7 mouse cellular contexts compared by ENCODE assay signal in the genomic region with DNA sequence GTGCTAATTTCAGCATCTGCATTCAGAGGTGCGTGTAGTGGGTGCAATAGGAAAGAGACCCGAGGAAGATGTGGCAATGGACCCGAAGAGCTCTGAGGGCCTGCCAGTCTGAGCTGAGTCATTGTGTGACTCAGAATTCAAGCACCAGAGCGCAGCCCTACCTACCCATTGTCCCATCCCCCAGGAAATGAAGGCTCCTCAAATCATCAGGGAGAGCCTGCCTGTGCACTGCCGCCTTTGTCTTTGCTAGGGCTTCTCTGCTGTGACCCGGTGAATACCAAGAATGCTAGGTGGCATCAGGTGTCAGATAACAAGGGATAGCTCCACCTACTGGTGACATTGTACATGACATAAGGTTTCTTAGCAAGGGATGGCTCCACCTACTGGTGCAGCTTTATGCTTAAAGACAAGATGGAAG. TPM values are rescaled to one million over a fixed set of nuclear protein-coding genes. Genes with fewer than 3 reads are reported as not detected.
DNase-seq lines count a peak whose midpoint lies in the region; ATAC-seq lines count a peak whose summit lies in the region.

No protein-coding gene starts in this region.

- ATAC-seq in inflammation-experienced regulatory T-cells, adult 6 months, result peak; percentile 55
- ATAC-seq in megakaryocyte progenitor cell, adult 5-6 weeks (replicated peaks; ENCODE audit: poor library complexity), result peak; percentile 62

- DNase-seq in adipocyte (ENCODE audit: low spot score), result peak; percentile 88
- peak; percentile 67 to 89 for DNase-seq in cerebellum, postnatal 36 days
- DNase-seq in gastrocnemius, postnatal 10 days, result peak; percentile 52
- peak; percentile 86 to 94 for DNase-seq in left cerebral cortex, postnatal 14 days (ENCODE audit: low spot score in 2 of 2)
- DNase-seq in right cerebral cortex, postnatal 25 days, result peak; percentile 47

- intact Hi-C loops in left cerebral cortex, postnatal 14 days (cut with DNase I), result no loop called here

RNA-seq across cellular contexts. Expression of gene Eno1, which starts 3.4 kb away (rescaled TPM):
- 100 to 1,000 TPM; 469 to 474 TPM for total RNA-seq in gastrocnemius, postnatal 10 days (2021)
- polyA plus RNA-seq in inflammation-experienced regulatory T-cells, adult 6 months (2017; shearing (Covaris generic)), result 100 to 1,000 TPM; 503 to 566 (median 560) TPM
- total RNA-seq in left cerebral cortex, postnatal 14 days (2021), result 100 to 1,000 TPM; 378 to 386 TPM
- total RNA-seq in megakaryocyte progenitor cell, adult 5-6 weeks (2015), result 336 and 338 TPM in 2 replicates
- total RNA-seq in megakaryocyte progenitor cell, adult 5-6 weeks (2017), result 357 and 368 TPM in 2 replicates

RNA-seq across cellular contexts. Expression of gene Car6, which starts 38.8 kb away (rescaled TPM):
- total RNA-seq in gastrocnemius, postnatal 10 days (2021), result not detected
- not detected for polyA plus RNA-seq in inflammation-experienced regulatory T-cells, adult 6 months (2017; shearing (Covaris generic))
- not detected for total RNA-seq in left cerebral cortex, postnatal 14 days (2021)
- total RNA-seq in megakaryocyte progenitor cell, adult 5-6 weeks (2015), result 1.2 TPM in 1 of 2 replicates, not detected in the other
- total RNA-seq in megakaryocyte progenitor cell, adult 5-6 weeks (2017), result 0.79 TPM in 1 of 2 replicates, not detected in the other

RNA-seq across cellular contexts. Expression of gene Rere, which starts 41.5 kb away (rescaled TPM):
- total RNA-seq in gastrocnemius, postnatal 10 days (2021), result 10 to 100 TPM; 53.8 to 56.9 TPM
- 10 to 100 TPM; 10.1 to 32.0 (median 28.4) TPM for polyA plus RNA-seq in inflammation-experienced regulatory T-cells, adult 6 months (2017; shearing (Covaris generic))
- 100 to 1,000 TPM in 1 of 2 experiments, 10 to 100 TPM in 1; 95.6 to 100 TPM for total RNA-seq in left cerebral cortex, postnatal 14 days (2021)
- 49.5 TPM in 2 replicates for total RNA-seq in megakaryocyte progenitor cell, adult 5-6 weeks (2015)
- 13.8 and 23.8 TPM in 2 replicates for total RNA-seq in megakaryocyte progenitor cell, adult 5-6 weeks (2017)

Comparison
In these comparisons a context has a peak if more than half of its experiments do, and no peak if none do; other contexts are left out.
1. Peak in every context shown above with its lines: DNase-seq and ATAC-seq.